Mouse (Mus musculus) stomach, postnatal 0 days (tissue): ENCODE measurements at regions not wholly inside any gene's neighbourhood (a gene's known extent, or its start where the extent isn't known, plus 50 kb on each side); places are given as distances from the start of the nearest gene placed in this dataset.

Experiments
- ATAC-seq: fragments of 200-750 bp; cut with Nextera tagmentation; 2 replicates; pipeline ENCODE4 v1.8.0; 2017; ENCODE audit not compliant: low FRiP score, low TSS enrichment
- DNase-seq: peaks from one replicate; pipeline ENCODE4 v3.0.0-alpha.2; 2016; ENCODE audit warnings: low spot score
- H3K27ac ChIP-seq: fragments of 300-500 bp; sonication (generic); replicated peaks from 2 replicates; pipeline ENCODE4 v1.5.1; 2014; ENCODE audit warnings: mild to moderate bottlenecking, control low read depth
- H3K27me3 ChIP-seq: fragments of 300-500 bp; sonication (generic); 2 replicates; pipeline ENCODE4 v1.6.1; 2014; ENCODE audit warnings: low read length; ENCODE audit not compliant: control insufficient read depth, insufficient read depth
- H3K36me3 ChIP-seq: fragments of 300-500 bp; sonication (generic); 2 replicates; pipeline ENCODE4 v1.6.1; 2014; ENCODE audit warnings: low read length, mixed read lengths; ENCODE audit not compliant: control insufficient read depth, insufficient read depth
- H3K4me1 ChIP-seq: fragments of 300-500 bp; sonication (generic); replicated peaks from 2 replicates; pipeline ENCODE4 v1.6.1; 2014; ENCODE audit warnings: antibody characterized with exemption; ENCODE audit not compliant: control insufficient read depth, insufficient read depth
- H3K4me2 ChIP-seq: fragments of 300-500 bp; sonication (generic); replicated peaks from 2 replicates; pipeline ENCODE4 v1.6.1; 2014; ENCODE audit warnings: low read depth, mild to moderate bottlenecking, control low read depth, moderate library complexity
- H3K4me3 ChIP-seq: fragments of 300-500 bp; sonication (generic); 2 replicates; pipeline ENCODE4 v1.5.1; 2014; ENCODE audit warnings: low read depth, low read length, control low read depth
- H3K9ac ChIP-seq: fragments of 300-500 bp; sonication (generic); 2 replicates; pipeline ENCODE4 v1.6.1; 2014; ENCODE audit warnings: mild to moderate bottlenecking, low read length, control low read depth, mixed read lengths
- H3K9me3 ChIP-seq: fragments of 300-500 bp; sonication (generic); 2 replicates; pipeline ENCODE4 v1.6.1; 2016; ENCODE audit warnings: low read length; ENCODE audit not compliant: control insufficient read depth
- CTCF ChIP-seq: IDR thresholded peaks from 2 replicates; pipeline ENCODE4 v1.5.1; 2016; ENCODE audit warnings: antibody characterized with exemption, low read depth, mild to moderate bottlenecking, moderate library complexity
- EP300 ChIP-seq: optimal IDR thresholded peaks from 2 replicates; pipeline ENCODE3; 2016; ENCODE audit warnings: antibody characterized with exemption
- WGBS: fragments of 180-500 bp; shearing (Covaris S2); extraction: QIAGEN DNeasy Blood & Tissue Kit; methylation state at CpG from one replicate; pipeline ENCODE4 v1.1.7; 2014; 5-methylcytosine and 5-hydroxymethylcytosine counted together

DNA sequence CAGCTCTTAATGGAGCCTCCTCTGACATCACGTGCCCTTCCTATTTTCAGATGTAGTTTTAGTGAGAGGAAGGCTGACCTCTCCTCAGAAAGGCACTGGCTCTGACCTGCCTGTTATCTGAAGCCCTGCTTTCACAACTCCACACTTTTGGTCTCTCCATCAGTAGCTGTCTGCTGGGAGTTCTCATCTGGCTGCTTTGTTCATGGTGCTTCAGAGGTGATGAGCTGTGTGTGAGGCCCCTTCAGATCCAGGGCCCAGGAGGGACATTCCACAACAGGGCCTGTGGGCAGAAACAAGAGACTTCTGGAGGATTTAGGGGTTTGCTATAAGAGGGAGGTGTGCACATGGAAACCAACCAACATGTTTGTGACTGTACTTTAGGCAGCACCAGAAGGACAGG, 50.8 kb upstream of the Fhl2 start:
- Histone ChIP-seq H3K4me2 (no peak overlapping the region), H3K36me3 (no peaks in the 10 kb centered on the region), H3K27ac (no peak overlapping the region), H3K9ac (no peak overlapping the region), H3K4me3 (no peak overlapping the region), H3K9me3 (no peaks in the 10 kb centered on the region), H3K4me1 (no peaks in the 10 kb centered on the region), H3K27me3 (no peaks in the 10 kb centered on the region)
- WGBS = 96% methylated on average over 1 of the region's 1 CpGs
- DNase-seq (no peak), ATAC-seq (no peak)
- no peak for TF ChIP-seq EP300
- no peak for TF ChIP-seq CTCF

DNA sequence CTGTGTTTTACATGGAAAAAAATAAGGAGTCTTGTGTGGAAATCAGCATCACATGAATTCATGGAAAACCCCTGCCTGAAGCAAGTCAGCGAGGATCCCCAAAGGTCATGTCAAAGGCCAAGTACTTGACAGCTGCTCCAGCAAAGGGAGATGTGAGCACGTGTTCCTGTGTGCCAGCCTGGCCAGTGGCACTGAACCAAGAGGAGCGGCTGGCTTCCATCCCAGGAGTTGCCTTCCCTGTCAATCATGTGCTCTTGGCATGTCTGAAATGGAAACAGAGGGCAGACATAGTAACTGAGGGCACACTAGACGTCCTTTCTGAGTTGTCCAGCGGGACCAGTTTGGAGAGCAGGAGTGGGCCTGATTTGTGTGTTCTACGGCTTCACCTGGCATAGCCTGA, 53.5 kb upstream of the Fhl2 start:
- ATAC-seq = no peak
- no peaks in the 10 kb centered on the region for H3K27me3 ChIP-seq
- H3K27ac ChIP-seq = no peak overlapping the region
- 75% methylated on average over 6 of the region's 6 CpGs for WGBS
- H3K9me3 ChIP-seq = no peaks in the 10 kb centered on the region
- no peak for DNase-seq
- no peaks in the 10 kb centered on the region for H3K4me1 ChIP-seq
- no peaks in the 10 kb centered on the region for H3K36me3 ChIP-seq
- no peak overlapping the region for H3K9ac ChIP-seq
- no peak for TF ChIP-seq CTCF
- TF ChIP-seq EP300 = no peak
- no peak overlapping the region for H3K4me2 ChIP-seq
- no peak overlapping the region for H3K4me3 ChIP-seq

DNA sequence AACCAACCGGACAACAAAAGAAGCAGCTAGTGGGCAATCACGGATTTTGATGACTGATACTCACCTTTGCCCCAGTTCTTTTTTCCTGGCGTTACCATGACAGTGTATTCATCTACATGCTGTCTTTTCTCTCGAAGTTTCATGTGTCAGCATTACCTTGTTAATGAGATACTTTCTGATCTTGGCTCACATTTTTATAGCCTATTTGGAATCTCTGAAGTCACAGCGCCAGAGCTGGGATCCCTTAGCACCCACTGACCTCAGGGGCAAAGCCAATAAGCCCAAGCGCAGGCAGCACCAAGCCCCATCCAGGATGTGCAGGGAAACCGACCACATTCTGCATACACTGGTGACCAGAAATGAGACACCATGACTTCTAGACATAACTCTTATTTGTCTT, 54.6 kb upstream of the Fhl2 start:
- no peak for TF ChIP-seq CTCF
- no peak for TF ChIP-seq EP300
- Histone ChIP-seq H3K27ac (no peak overlapping the region), H3K27me3 (no peaks in the 10 kb centered on the region), H3K9me3 (no peaks in the 10 kb centered on the region), H3K9ac (no peak overlapping the region), H3K4me1 (no peaks in the 10 kb centered on the region), H3K4me3 (no peak overlapping the region), H3K4me2 (no peak overlapping the region), H3K36me3 (no peaks in the 10 kb centered on the region)
- WGBS = 80% methylated on average over 7 of the region's 7 CpGs
- DNase-seq (no peak), ATAC-seq (no peak)

DNA sequence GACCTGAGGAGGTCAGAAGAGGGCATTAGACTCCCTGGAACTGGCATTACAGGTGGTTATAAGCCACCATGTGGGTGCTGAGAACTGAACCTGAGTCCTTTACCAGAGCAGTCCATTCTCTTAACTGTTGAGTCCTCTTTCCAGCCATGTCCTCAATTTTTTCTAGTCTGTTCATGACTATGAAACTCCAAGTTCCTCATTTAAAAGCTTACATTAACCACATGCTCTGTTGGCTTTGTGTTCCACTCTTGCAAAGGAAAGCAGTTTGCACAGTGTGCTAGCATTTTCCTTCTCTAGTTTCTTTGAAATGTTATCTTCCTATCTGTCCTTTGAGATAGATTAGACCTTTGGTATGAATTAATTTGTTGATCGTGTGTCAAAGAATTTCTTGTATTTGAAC, 57.3 kb upstream of the Fhl2 start:
- Histone ChIP-seq H3K4me3 (no peak overlapping the region), H3K4me1 (no peaks in the 10 kb centered on the region), H3K4me2 (no peak overlapping the region), H3K9ac (no peak overlapping the region), H3K9me3 (no peaks in the 10 kb centered on the region), H3K36me3 (no peaks in the 10 kb centered on the region), H3K27me3 (no peaks in the 10 kb centered on the region), H3K27ac (no peak overlapping the region)
- TF ChIP-seq EP300 (no peak), CTCF (no peak)
- DNase-seq (no peak), ATAC-seq (no peak)
- 68% methylated on average over 1 of the region's 1 CpGs for WGBS

DNA sequence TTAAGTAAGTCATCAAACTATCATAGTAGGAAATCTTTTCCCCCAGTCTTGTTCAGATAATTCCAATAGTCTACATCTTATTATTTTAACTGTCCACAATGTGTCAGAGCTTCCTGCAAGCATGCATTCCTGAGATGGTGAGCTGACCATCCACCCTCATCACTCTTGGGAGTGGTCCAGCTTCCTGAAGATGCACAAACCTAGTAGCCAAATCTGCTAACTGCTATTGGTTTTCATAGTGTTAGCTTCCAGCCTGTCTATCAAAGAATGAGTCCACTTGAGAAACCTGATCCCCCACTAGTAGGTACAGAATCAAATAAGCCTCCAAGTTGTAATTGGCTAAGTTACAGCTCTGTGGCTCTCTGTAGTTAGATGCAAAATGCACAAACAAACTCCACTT, 59.3 kb upstream of the Fhl2 start:
- Histone ChIP-seq H3K27ac (no peak overlapping the region), H3K4me1 (no peaks in the 10 kb centered on the region), H3K27me3 (no peaks in the 10 kb centered on the region), H3K9me3 (no peaks in the 10 kb centered on the region), H3K4me3 (no peak overlapping the region), H3K4me2 (no peak overlapping the region), H3K9ac (no peak overlapping the region), H3K36me3 (no peaks in the 10 kb centered on the region)
- DNase-seq (no peak), ATAC-seq (no peak)
- TF ChIP-seq EP300 = no peak

DNA sequence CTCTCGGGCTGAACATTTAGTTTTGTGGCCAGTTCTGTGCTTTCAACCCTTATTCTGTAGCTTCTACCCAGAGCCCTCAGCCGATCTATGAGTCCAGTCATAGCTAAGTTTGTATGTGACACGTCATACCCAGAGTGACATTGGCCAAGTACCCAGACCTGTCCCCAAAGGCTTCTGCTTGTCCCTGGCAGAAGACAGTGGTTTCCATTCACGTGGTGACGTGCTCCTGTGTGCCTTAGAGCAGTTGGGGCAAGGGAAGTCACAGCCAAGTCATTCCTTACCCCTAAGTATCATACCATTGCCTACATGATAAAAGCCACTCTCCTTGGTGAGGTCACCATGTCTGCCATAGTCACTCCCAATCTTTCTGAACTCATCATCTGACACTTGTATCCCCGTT, 61.1 kb upstream of the Fhl2 start:
- Histone ChIP-seq H3K27ac (no peak overlapping the region), H3K9ac (no peak overlapping the region), H3K27me3 (no peaks in the 10 kb centered on the region), H3K4me2 (no peak overlapping the region), H3K4me1 (no peaks in the 10 kb centered on the region), H3K36me3 (no peaks in the 10 kb centered on the region), H3K9me3 (no peaks in the 10 kb centered on the region), H3K4me3 (no peak overlapping the region)
- no peak for TF ChIP-seq EP300
- TF ChIP-seq CTCF = no peak
- ATAC-seq (no peak), DNase-seq (no peak)
- whole genome bisulfite sequencing = 83% methylated on average over 6 of the region's 6 CpGs
